Comparison of ENCODE assay signal across 24 mouse cellular contexts in genomic region chr8:81985128-81985665, GRCm38 (mm10).
DNase-seq lines count a peak whose midpoint lies in the region; ATAC-seq and TF ChIP-seq lines count a peak whose summit lies in the region.
"Had no signal": no experiment of that assay in that cellular context is flagged by ENCODE, and none has a peak within 500 bp of the region (broad histone marks: within the 10 kb centered on the region; RNA-seq: fewer than 3 reads in every experiment).

No protein-coding gene starts in this region.

- H3K4me1 ChIP-seq in hindbrain, embryonic 11.5 days (replicated peaks; ENCODE audit: control insufficient read depth, insufficient read depth, low read length) = no peaks in the 10 kb centered on the region
- no peaks in the 10 kb centered on the region for H3K4me1 ChIP-seq in hindbrain, postnatal 0 days (ENCODE audit: insufficient read depth, low read length)
- no peaks in the 10 kb centered on the region for H3K4me1 ChIP-seq in midbrain, embryonic 16.5 days (ENCODE audit: control insufficient read depth, insufficient read depth, low read length)
- no peaks in the 10 kb centered on the region for H3K4me1 ChIP-seq in midbrain, embryonic 15.5 days
- H3K4me1 ChIP-seq in limb, embryonic 13.5 days = peaks cover 4% of the 10 kb centered on the region; the same call in 1 of the 2 replicates
- H3K4me1 ChIP-seq: forebrain, embryonic 15.5 days; heart, embryonic 10.5 days; kidney, embryonic 15.5 days; midbrain, embryonic 12.5 days; stomach, embryonic 15.5 days had no signal

- H3K27ac ChIP-seq in hindbrain, embryonic 11.5 days (ENCODE audit: low read depth, low read length) = no peak overlapping the region
- H3K27ac ChIP-seq in hindbrain, postnatal 0 days = no peak overlapping the region
- no peak overlapping the region for H3K27ac ChIP-seq in midbrain, embryonic 16.5 days (ENCODE audit: low read length)
- H3K27ac ChIP-seq in midbrain, embryonic 15.5 days = no peak overlapping the region
- H3K27ac ChIP-seq in limb, embryonic 13.5 days = 0 out of 2 replicates have a peak overlapping the region, but pooled peaks have one; percentile 28
- H3K27ac ChIP-seq: embryonic facial prominence, embryonic 12.5 days; forebrain, embryonic 15.5 days; heart, embryonic 10.5 days; hindbrain, embryonic 14.5 days; kidney, embryonic 15.5 days; left cerebral cortex, adult 2 months; limb, embryonic 12.5 days; liver, embryonic 14.5 days; midbrain, embryonic 12.5 days; stomach, embryonic 15.5 days had no signal

- peak; percentile 3 for DNase-seq in hindbrain, embryonic 11.5 days (ENCODE audit: low spot score)
- DNase-seq in hindbrain, postnatal 0 days (ENCODE audit: low spot score) = no peak
- DNase-seq in heart, postnatal 25 days (ENCODE audit: low spot score) = no peak
- no peak for DNase-seq in thymus, postnatal 25 days
- DNase-seq: B cell, adult 2 months; cerebellum, adult 9-11 months; gastrocnemius, postnatal 36 days; layer of hippocampus, adult 9-11 months; right cerebral cortex, postnatal 25 days; thymus, adult 18-20 months had no signal

- H3K4me2 ChIP-seq in hindbrain, embryonic 11.5 days (replicated peaks; ENCODE audit: low read depth, low read length) = no peak overlapping the region
- no peak overlapping the region for H3K4me2 ChIP-seq in hindbrain, postnatal 0 days (ENCODE audit: low read depth, low read length)
- H3K4me2 ChIP-seq in midbrain, embryonic 16.5 days (ENCODE audit: low read length) = no peak overlapping the region
- H3K4me2 ChIP-seq in midbrain, embryonic 15.5 days = no peak overlapping the region
- no peak overlapping the region for H3K4me2 ChIP-seq in limb, embryonic 13.5 days (replicated peaks)
- H3K4me2 ChIP-seq: embryonic facial prominence, embryonic 12.5 days; forebrain, embryonic 15.5 days; hindbrain, embryonic 14.5 days; kidney, embryonic 15.5 days; limb, embryonic 12.5 days; midbrain, embryonic 12.5 days; stomach, embryonic 15.5 days had no signal

- no peak for TF ChIP-seq CTCF in hindbrain, postnatal 0 days (IDR thresholded peaks at IDR 0.05; ENCODE audit: low read depth)

- H3K9me3 ChIP-seq in hindbrain, embryonic 11.5 days (ENCODE audit: control insufficient read depth, low read length) = no peaks in the 10 kb centered on the region
- H3K9me3 ChIP-seq in hindbrain, postnatal 0 days (ENCODE audit: low read length) = no peaks in the 10 kb centered on the region
- H3K9me3 ChIP-seq in midbrain, embryonic 16.5 days (replicated peaks; ENCODE audit: control insufficient read depth, low read length, poor library complexity, severe bottlenecking) = no peaks in the 10 kb centered on the region
- H3K9me3 ChIP-seq in midbrain, embryonic 15.5 days = no peaks in the 10 kb centered on the region
- no peaks in the 10 kb centered on the region for H3K9me3 ChIP-seq in limb, embryonic 13.5 days
- H3K9me3 ChIP-seq: embryonic facial prominence, embryonic 12.5 days; forebrain, embryonic 15.5 days; heart, embryonic 10.5 days; kidney, embryonic 15.5 days; limb, embryonic 12.5 days; midbrain, embryonic 12.5 days; stomach, embryonic 15.5 days had no signal

- no peak for ATAC-seq in hindbrain, embryonic 11.5 days (ENCODE audit: low FRiP score)
- ATAC-seq in hindbrain, postnatal 0 days = no peak
- 0 out of 2 replicates have a peak, but pooled peaks have one; percentile 56 for ATAC-seq in midbrain, embryonic 16.5 days
- ATAC-seq in midbrain, embryonic 15.5 days (replicated peaks) = no peak
- ATAC-seq in limb, embryonic 13.5 days (ENCODE audit: low FRiP score, low read depth) = no peak; the same call in 1 of the 2 replicates
- ATAC-seq: forebrain, embryonic 15.5 days; intestine, postnatal 0 days had no signal

- 65% methylated on average over 8 of the region's 8 CpGs for WGBS in hindbrain, embryonic 11.5 days
- WGBS in hindbrain, postnatal 0 days = 71% methylated on average over 8 of the region's 8 CpGs
- 44% methylated on average over 8 of the region's 8 CpGs for WGBS in midbrain, embryonic 16.5 days
- WGBS in midbrain, embryonic 15.5 days = 55% methylated on average over 8 of the region's 8 CpGs
- 21% methylated on average over 8 of the region's 8 CpGs for WGBS in limb, embryonic 13.5 days

- intact Hi-C loops in heart, postnatal 25 days (cut with DNase I) = no loop called here

- no peak overlapping the region for H3K9ac ChIP-seq in hindbrain, embryonic 11.5 days (ENCODE audit: low read depth, low read length)
- H3K9ac ChIP-seq in hindbrain, postnatal 0 days (replicated peaks; ENCODE audit: low read length) = no peak overlapping the region
- H3K9ac ChIP-seq in midbrain, embryonic 16.5 days (ENCODE audit: low read depth, low read length) = no peak overlapping the region
- H3K9ac ChIP-seq in midbrain, embryonic 15.5 days = no peak overlapping the region
- H3K9ac ChIP-seq in limb, embryonic 13.5 days = no peak overlapping the region
- H3K9ac ChIP-seq: embryonic facial prominence, embryonic 12.5 days; forebrain, embryonic 15.5 days; hindbrain, embryonic 14.5 days; kidney, embryonic 15.5 days; limb, embryonic 12.5 days; liver, embryonic 14.5 days; midbrain, embryonic 12.5 days; stomach, embryonic 15.5 days had no signal

- no peaks in the 10 kb centered on the region for H3K27me3 ChIP-seq in hindbrain, embryonic 11.5 days (ENCODE audit: control insufficient read depth, insufficient read depth, low read length)
- H3K27me3 ChIP-seq in hindbrain, postnatal 0 days (ENCODE audit: insufficient read depth, low read length) = no peaks in the 10 kb centered on the region
- no peaks in the 10 kb centered on the region for H3K27me3 ChIP-seq in midbrain, embryonic 16.5 days (ENCODE audit: control insufficient read depth, insufficient read depth, low read depth, low read length)
- H3K27me3 ChIP-seq in midbrain, embryonic 15.5 days (replicated peaks) = no peaks in the 10 kb centered on the region
- no peaks in the 10 kb centered on the region for H3K27me3 ChIP-seq in limb, embryonic 13.5 days
- H3K27me3 ChIP-seq: embryonic facial prominence, embryonic 12.5 days; forebrain, embryonic 15.5 days; kidney, embryonic 15.5 days; limb, embryonic 12.5 days; midbrain, embryonic 12.5 days; stomach, embryonic 15.5 days had no signal

- no peaks in the 10 kb centered on the region for H3K36me3 ChIP-seq in hindbrain, embryonic 11.5 days (ENCODE audit: control insufficient read depth, insufficient read depth, low read length)
- H3K36me3 ChIP-seq in hindbrain, postnatal 0 days (ENCODE audit: insufficient read depth, low read length) = no peaks in the 10 kb centered on the region
- H3K36me3 ChIP-seq in midbrain, embryonic 16.5 days (ENCODE audit: control insufficient read depth, insufficient read depth, low read length) = no peaks in the 10 kb centered on the region
- no peaks in the 10 kb centered on the region for H3K36me3 ChIP-seq in midbrain, embryonic 15.5 days (replicated peaks)
- H3K36me3 ChIP-seq in limb, embryonic 13.5 days = no peaks in the 10 kb centered on the region
- H3K36me3 ChIP-seq: embryonic facial prominence, embryonic 12.5 days; forebrain, embryonic 15.5 days; heart, embryonic 10.5 days; kidney, embryonic 15.5 days; limb, embryonic 12.5 days; midbrain, embryonic 12.5 days; stomach, embryonic 15.5 days had no signal

- H3K4me3 ChIP-seq in hindbrain, embryonic 11.5 days (ENCODE audit: low read depth, low read length) = no peak overlapping the region
- H3K4me3 ChIP-seq in hindbrain, postnatal 0 days (ENCODE audit: low read length) = no peak overlapping the region
- H3K4me3 ChIP-seq in midbrain, embryonic 16.5 days (ENCODE audit: low read depth, low read length) = no peak overlapping the region
- H3K4me3 ChIP-seq in midbrain, embryonic 15.5 days = no peak overlapping the region
- no peak overlapping the region for H3K4me3 ChIP-seq in limb, embryonic 13.5 days
- H3K4me3 ChIP-seq: embryonic facial prominence, embryonic 12.5 days; forebrain, embryonic 15.5 days; heart, embryonic 10.5 days; kidney, embryonic 15.5 days; left cerebral cortex, adult 2 months; limb, embryonic 12.5 days; midbrain, embryonic 12.5 days; stomach, embryonic 15.5 days had no signal
